Mouse (Mus musculus) gastrocnemius, postnatal 14 days (tissue): Measurements from ENCODE around the gene Ankrd55. TPM values are rescaled to one million over a fixed set of nuclear protein-coding genes. Genes with fewer than 3 reads are reported as not detected.

ENCODE experiments used
- DNase-seq: peaks from one replicate; pipeline ENCODE4 v3.0.0; 2021; ENCODE audit warnings: mixed read lengths
- intact Hi-C: fragments of 180-260 bp; cut with DNase I; formaldehyde crosslinking; loops from one replicate; pipeline ENCODE4 v1.15.1; 2025; ENCODE audit warnings: low total_unique reads
- long read RNA-seq, 2 experiments: library from polyadenylated mRNA; stranded (forward); transcript quantifications; one replicate each; pipeline ENCODE4 v2.0.0; 2021
- total RNA-seq, 2 experiments: library from RNA; stranded (reverse); gene quantifications; 2 replicates each; pipeline ENCODE4 v1.2.3; 2021

The Ankrd55 gene
- under 1 TPM in 1 of 2 experiments, not detected in 1; 0.09 TPM for total RNA-seq
- long read RNA-seq, experiment 1, result 0 reads
- long read RNA-seq, experiment 2, result 0 reads

DNA sequence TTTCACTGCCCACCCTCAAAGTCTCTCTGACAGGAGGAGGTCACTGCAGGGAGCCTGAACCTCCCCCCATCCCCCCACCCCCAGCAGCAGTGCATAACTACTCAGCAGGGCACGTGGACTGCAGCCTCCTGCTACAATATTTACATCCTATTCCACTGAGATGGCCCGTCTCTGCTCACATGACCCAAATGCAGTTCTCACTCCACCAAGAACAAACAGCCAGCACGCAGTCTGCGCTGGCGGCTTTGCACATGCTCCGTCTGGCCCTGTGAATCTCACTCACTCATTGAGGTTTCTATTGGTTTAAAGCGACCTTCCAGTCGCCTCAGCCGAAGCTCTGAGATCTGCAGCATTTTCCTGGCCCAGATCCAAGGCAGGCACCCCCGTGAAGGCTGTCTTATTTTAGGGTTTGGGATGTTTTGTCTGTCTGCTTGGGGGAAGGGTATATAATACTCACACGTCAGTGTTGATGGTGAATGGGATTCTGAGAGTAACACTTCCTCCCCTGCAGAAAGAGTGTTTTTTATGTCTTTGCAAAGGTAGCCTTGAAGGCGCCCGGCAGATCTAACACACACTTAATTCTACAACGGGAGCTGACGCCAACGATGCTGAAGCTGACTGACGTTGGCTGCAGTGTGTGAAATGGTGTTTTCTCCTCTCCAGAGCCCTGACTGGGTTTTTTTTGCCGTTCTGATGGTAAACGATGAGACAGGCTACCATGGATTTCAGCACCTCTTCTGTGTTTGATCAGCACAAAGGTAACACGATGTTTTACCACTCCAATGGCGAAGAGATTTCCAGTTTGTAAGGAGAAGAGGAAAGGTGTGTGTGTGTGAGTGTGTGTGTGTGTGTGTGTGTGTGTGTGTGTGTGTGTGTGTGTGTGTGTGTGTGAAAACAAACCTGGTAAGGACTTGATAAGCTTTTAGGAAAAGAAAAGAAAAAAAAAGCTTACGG, at the start of gene Ankrd55:
Ankrd55 (plus strand) TSS at position 227 of the 954 bp plus-strand sequence.
- DNase-seq, result no peak
- intact Hi-C loops, result no loop called here

DNA sequence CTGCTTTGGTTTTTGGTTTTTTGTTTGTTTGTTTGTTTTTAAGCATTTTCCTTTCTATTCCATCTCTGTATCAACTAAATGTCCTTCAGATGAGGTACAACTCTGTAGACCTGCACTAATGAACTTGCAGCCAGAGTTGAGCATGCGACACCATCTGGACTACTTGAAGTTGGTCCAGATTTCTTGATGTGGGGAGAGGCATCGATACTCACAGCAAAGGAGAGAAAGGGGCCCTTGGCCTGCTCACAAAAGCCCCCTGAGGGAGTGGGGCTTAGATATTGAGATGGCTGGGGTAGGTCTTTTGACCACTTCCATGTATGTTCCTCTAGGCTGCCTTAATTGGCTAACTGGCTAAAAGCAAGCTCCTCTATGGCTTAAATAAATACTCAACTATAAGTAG, 49.0 kb upstream of the Ankrd55 start:
- intact Hi-C loops, result no loop called here

DNA sequence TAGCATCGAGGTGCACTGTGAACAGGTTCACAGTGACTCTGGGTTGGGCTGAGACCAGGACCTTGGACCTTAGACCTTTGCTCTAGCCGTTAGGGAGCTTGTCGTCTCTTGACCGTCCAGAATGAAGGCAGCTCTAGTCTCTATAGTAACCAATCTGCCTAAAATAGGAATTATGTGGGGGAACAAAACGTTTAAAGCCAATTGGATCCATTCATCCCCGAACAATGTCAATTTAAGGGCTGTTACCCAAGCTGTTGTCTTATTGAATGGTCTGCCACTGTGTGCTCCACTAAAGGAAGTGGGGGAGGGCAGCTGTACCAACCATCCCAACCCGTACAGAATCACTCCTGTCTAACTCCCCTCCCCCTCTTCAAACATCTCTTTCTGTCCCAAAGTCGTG, 46.8 kb upstream of the Ankrd55 start:
- no peak for DNase-seq
- intact Hi-C loops, result no loop called here

More for the DNA sequence above, 49.0 kb upstream of the Ankrd55 start:
- DNase-seq, result no peak

GRCm38 (mm10) chr13:112245131-112245530, 43.1 kb upstream of the Ankrd55 start:
- no peak for DNase-seq
- intact Hi-C loops, result no loop called here

DNA sequence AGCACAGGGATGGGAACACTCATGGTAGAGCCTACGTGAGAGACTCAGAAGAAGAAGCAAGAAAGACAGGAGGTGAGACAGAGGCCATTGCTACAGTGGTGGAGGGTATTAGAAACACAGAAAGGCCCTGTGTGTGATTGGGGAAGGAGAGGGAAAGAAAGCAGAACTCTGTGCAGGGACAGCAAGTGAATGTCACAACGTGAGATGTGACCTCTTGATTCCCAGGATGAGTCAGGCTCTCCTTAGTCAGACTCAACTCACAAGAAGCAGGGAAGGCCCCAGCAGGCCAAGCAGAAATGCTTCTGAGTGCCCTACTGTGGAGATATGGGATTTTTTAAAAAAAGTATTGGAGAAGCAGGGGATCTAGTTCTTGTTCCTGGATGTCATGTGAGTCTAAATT, 36.8 kb upstream of the Ankrd55 start:
- no peak for DNase-seq
- intact Hi-C loops, result no loop called here

DNA sequence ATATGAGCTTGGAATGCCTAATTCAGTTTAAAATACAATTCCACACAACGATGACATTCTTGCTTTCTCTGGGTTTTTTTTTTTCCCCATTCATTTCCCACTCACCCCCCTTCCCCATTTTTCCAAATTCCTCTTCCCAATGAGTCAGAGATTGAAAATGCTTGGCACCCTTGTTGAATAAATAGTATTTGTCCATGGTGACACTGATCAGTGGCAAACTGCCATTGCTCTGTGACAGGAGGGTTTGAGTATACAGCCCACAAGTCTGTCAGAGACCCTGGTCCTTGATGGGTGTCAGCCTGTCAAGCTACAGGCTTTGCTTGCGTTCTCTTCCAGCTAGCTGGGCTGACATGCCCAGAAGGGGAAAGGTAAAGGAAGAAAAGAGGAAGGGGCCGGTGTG, 36.2 kb upstream of the Ankrd55 start:
- intact Hi-C loops, result no loop called here
- no peak for DNase-seq

- no peak for DNase-seq
- intact Hi-C loops, result no loop called here
Measured at GRCm38 (mm10) chr13:112252991-112253620, 35.1 kb upstream of the Ankrd55 start.

GRCm38 (mm10) chr13:112254116-112254515, 34.1 kb upstream of the Ankrd55 start:
- intact Hi-C loops, result no loop called here
- DNase-seq, result no peak

DNA sequence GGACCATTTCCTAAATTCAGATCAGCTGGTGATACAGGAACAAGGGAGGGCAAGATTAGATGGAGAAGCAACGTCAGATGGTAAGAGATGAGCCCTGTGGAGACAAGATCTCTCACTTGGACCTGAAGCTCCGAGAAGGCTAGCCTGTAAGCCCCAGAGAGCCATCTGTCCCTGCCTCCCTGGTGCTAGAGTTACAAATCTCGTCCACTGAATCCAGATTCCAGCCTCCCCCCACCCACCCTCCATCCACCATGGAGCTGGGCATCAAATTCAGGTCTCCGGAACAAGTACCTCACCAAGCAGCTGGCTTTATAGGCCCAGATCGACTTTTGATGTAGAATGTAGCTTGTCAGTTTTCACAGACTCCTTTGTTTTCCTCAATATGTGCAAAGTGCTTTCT, 32.4 kb upstream of the Ankrd55 start:
- no peak for DNase-seq
- intact Hi-C loops, result loop anchor here (5.0 kb wide), 1 partner anchor 469 kb away; no protein-coding TSS in a partner anchor

DNA sequence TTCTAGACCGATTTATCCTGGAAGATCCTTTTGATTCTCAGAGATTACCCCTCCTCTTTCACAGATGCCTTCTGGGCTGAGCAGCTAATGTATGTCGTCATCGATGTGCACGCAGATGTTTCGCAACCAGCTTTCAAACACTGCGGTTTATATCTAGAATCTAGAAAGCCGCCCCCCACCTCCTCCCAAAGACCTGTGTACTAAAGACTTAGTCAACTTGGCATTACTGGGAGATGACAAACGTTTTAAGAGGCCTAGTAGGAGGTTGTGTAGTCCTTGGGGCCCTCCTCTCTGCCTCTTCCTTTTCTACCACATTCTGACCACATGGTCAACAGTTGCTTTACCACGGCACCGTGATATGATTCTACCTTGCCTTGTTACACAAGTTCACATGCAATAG, 29.8 kb upstream of the Ankrd55 start:
- intact Hi-C loops, result loop anchor here (5.0 kb wide), 1 partner anchor 471 kb away; no protein-coding TSS in a partner anchor

DNA sequence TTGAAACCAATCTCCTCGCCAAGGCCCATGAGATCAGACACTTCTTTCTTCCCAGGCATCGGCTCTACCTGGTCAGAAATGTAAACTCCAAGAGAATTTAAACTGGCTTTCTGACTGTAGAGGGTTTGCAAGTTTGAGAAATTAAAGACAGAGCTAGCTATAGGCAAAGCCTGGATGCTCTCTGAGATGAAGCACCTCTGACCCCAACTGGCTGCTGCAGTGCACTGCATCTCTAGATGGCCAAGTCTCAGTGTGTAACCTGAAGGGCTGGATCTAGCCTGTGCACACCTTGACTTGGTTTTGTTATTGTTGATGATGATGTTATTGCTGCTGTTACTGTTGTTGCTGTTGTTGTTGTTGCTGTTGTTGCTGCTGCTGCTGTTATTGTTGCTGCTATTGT, 28.9 kb upstream of the Ankrd55 start:
- intact Hi-C loops, result loop anchor here (5.0 kb wide), 1 partner anchor 472 kb away; no protein-coding TSS in a partner anchor
- DNase-seq, result peak; percentile 60

More for the DNA sequence above, 29.8 kb upstream of the Ankrd55 start:
- DNase-seq, result no peak

- intact Hi-C loops, result no loop called here
- DNase-seq, result no peak
Measured at GRCm38 (mm10) chr13:112264666-112265065, 23.6 kb upstream of the Ankrd55 start.

DNA sequence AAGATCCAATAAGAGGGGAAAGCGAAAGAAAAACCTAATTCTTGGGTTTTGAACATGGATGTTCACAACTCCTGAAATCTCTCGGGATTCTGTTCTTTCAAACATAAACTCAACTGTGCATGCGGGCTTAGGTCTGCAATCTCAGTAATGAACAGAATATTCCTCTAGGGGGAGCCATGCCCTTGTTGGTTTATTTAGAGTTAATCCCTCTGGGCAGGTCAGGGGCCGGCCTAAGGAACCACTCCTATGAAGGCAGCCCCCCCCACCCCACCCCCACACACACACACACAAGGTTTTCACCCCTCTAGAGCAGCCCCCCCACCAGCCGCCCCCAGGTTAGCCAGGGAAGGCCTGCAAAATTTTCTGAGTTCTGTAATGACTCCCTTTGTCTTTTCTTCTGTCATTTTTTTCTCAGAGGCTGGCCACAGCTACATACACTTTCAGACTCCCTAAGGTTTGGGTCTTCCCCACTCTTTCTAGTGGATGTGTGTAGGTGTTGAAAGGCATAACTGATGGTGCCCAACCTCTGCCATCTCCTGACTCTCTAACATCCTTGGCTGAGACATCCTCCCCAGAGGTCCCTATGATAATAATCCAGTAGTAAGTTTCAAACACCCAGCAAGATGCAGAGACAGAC, 16.2 kb upstream of the Ankrd55 start:
- DNase-seq, result peak; percentile 18
- intact Hi-C loops, result no loop called here

DNA sequence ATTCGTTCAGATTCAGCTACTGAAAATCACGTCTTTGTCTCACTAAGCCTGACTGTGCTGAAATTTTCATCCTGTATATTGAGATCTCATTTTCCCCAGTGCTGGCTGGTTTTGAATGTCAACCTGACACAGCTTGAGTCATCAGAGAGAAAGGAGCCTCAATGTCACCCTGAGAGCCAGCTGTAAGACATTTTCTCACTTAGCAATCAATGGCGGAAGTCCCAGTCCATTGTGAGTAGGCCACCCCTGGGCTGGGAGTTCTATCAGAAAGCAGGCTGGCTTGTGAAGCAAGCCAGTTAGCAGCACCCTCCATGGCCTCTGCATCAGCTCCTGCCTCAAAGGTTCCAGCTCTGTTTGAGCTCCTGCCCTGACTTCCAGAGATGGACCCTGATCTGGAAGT, 13.6 kb upstream of the Ankrd55 start:
- intact Hi-C loops, result no loop called here

GRCm38 (mm10) chr13:112275951-112276350, 12.3 kb upstream of the Ankrd55 start:
- intact Hi-C loops, result no loop called here
- no peak for DNase-seq

More for the DNA sequence above, 13.6 kb upstream of the Ankrd55 start:
- no peak for DNase-seq

DNA sequence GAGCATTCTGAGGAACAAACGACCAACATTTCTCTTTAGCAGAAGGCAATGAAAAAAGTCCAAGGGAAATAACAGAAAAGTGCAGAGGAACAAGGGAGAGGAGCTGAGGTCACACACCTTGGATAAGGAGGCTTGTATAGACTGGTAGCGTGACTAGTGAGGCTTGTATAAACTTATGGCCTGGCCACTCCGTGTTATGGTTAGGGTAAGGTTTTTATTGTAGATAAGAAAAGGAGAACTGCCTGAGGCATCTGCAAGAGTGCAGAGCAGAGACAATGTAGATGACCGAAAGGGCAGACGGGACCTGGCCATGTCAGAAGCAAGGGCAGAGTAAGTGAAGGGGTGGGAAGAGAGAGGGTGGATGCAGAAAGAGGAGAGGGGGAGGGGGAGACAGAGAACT, 10.7 kb upstream of the Ankrd55 start:
- intact Hi-C loops, result no loop called here
- no peak for DNase-seq

- intact Hi-C loops, result no loop called here
- no peak for DNase-seq
Measured at GRCm38 (mm10) chr13:112278251-112278650, 10.0 kb upstream of the Ankrd55 start.

DNA sequence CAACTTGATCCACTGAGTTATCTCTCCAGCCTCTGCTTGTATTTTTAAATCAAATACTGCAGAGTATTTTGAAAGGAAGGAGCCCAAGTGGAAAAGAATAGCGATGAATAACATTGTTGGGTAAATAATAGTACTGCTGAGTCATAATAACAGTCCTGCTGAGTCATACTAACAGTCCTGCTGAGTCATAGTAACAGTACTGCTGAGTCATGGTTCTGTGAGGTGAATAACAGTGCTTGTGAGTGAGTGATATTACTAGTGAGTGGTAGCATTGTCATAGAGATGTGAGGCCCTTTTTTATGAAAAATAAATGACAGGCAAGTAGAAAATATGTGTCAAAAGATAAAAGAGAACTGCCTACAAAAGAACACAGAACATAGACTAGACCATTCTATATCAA, 1.1 kb upstream of the Ankrd55 start:
- intact Hi-C loops, result no loop called here
- DNase-seq, result no peak

- intact Hi-C loops, result no loop called here
Measured at GRCm38 (mm10) chr13:112287571-112288224, 553 bp upstream of the Ankrd55 start.

DNA sequence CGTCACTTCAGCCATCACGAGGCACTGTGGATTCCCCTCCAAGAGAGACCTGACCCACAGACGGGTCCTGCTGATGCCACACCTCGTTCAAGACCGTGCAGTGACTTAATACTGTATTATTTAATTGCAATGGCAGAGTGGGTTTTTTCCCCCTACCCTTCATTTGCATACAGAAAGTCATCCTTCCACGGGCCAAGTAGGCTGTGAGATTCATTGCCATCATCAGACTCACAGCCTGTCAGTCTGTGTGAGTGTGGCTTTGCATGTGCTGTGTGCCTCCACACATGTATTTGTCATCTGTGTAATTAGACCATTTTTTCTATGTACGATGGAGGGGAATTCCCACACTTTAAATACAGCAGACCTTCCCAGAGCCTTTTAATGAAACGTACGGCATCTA, 1.1 kb downstream of the Ankrd55 start:
- DNase-seq, result no peak

More at GRCm38 (mm10) chr13:112287571-112288224, 553 bp upstream of the Ankrd55 start:
- no peak for DNase-seq

More for the DNA sequence above, 1.1 kb downstream of the Ankrd55 start:
- intact Hi-C loops, result no loop called here
